Mouse (Mus musculus) ES-Bruce4 (cell line): ENCODE measurements at regions not wholly inside any gene's neighbourhood (a gene's known extent, or its start where the extent isn't known, plus 50 kb on each side); places are given as distances from the start of the nearest gene placed in this dataset.

Source experiments
- EP300 ChIP-seq: IDR thresholded peaks from 2 replicates; pipeline ENCODE4 v1.6.1; 2011; ENCODE audit warnings: low read depth, low read length; ENCODE audit not compliant: insufficient read depth
- POLR2A ChIP-seq: IDR thresholded peaks from one replicate; pipeline ENCODE4 v1.8.1; 2011; ENCODE audit warnings: low read length; ENCODE audit not compliant: insufficient read depth

GRCm38 (mm10) chr1:122607309-122607708, 1039.5 kb upstream of the Ddx18 start:
- TF ChIP-seq POLR2A (no peak), EP300 (0 out of 2 replicates have a peak, but pooled peaks have one; percentile 33)
